Mouse (Mus musculus) left cerebral cortex, postnatal 14 days (tissue): ENCODE measurements around the gene Fam241b. TPM values are rescaled to one million over a fixed set of nuclear protein-coding genes. Genes with fewer than 3 reads are reported as not detected.

ENCODE experiments used
- DNase-seq, 2 experiments: peaks; one replicate each; pipeline ENCODE4 v3.0.0; 2021 to 2022; ENCODE audit warnings: low spot score in 2 of 2, mixed read lengths in 1 of 2
- intact Hi-C: fragments of 180-260 bp; cut with DNase I; formaldehyde crosslinking; loops from one replicate; pipeline ENCODE4 v1.15.1; 2025
- total RNA-seq, 2 experiments: library from RNA; stranded (reverse); gene quantifications; 2 replicates each; pipeline ENCODE4 v1.2.3; 2021

Fam241b gene
- total RNA-seq, 2 experiments from 2014 or later = 51.0 to 60.4 TPM

- intact Hi-C loops = no loop called here
- DNase-seq = no peak
These were observed 6.6 kb downstream of the Fam241b start for GRCm38 (mm10) chr10:62137150-62137549.

GRCm38 (mm10) chr10:62135696-62136470 lies 7.8 kb downstream of the Fam241b start:
- intact Hi-C loops = no loop called here
- DNase-seq = no peak

- intact Hi-C loops = loop anchor here (5.0 kb wide), 1 partner anchor 40 kb away; no protein-coding TSS in a partner anchor
- DNase-seq = no peak
These were observed 10.9 kb downstream of the Fam241b start, which contains the start of gene Neurog3 for GRCm38 (mm10) chr10:62132691-62133281. Gene Neurog3, plus strand, starts transcription at chr10:62133090.

- intact Hi-C loops = no loop called here
- DNase-seq = peak; percentile 54 to 72
These were observed 15.3 kb downstream of the Fam241b start for GRCm38 (mm10) chr10:62128316-62128951.

GRCm38 (mm10) chr10:62127711-62128231 lies 15.9 kb downstream of the Fam241b start:
- DNase-seq = no peak
- intact Hi-C loops = no loop called here

GRCm38 (mm10) chr10:62127137-62127536 lies 16.6 kb downstream of the Fam241b start:
- no peak for DNase-seq
- intact Hi-C loops = no loop called here

GRCm38 (mm10) chr10:62113865-62114647 lies 29.7 kb downstream of the Fam241b start:
- intact Hi-C loops = no loop called here
- no peak for DNase-seq

GRCm38 (mm10) chr10:62111207-62111576 lies 32.5 kb downstream of the Fam241b start:
- peak; percentile 37 to 55 for DNase-seq
- intact Hi-C loops = no loop called here

GRCm38 (mm10) chr10:62110504-62111206 lies 33.1 kb downstream of the Fam241b start:
- intact Hi-C loops = no loop called here

GRCm38 (mm10) chr10:62107048-62107447 lies 36.7 kb downstream of the Fam241b start:
- intact Hi-C loops = loop anchor here (5.0 kb wide), 2 partner anchors 135 to 270 kb away; no protein-coding TSS in a partner anchor
- no peak for DNase-seq

More at GRCm38 (mm10) chr10:62110504-62111206, 33.1 kb downstream of the Fam241b start:
- DNase-seq = peak; percentile 85 to 90

GRCm38 (mm10) chr10:62104835-62105576 lies 38.7 kb downstream of the Fam241b start:
- DNase-seq = peak; percentile 79 to 83
- intact Hi-C loops = loop anchor here (1.0 to 5.0 kb wide), 4 partner anchors 78 to 268 kb away; no protein-coding TSS in a partner anchor

GRCm38 (mm10) chr10:62101504-62102439 lies 41.9 kb downstream of the Fam241b start:
- intact Hi-C loops = loop anchor here (2.0 to 5.0 kb wide), 3 partner anchors 47 to 224 kb away; no protein-coding TSS in a partner anchor
- DNase-seq = peak; percentile 88 to 97

- intact Hi-C loops = loop anchor here (5.0 kb wide), 1 partner anchor 223 kb away; no protein-coding TSS in a partner anchor
- no peak for DNase-seq
These were observed 43.8 kb downstream of the Fam241b start for GRCm38 (mm10) chr10:62099749-62100403.

- intact Hi-C loops = no loop called here
- DNase-seq = no peak
These were observed 49.3 kb downstream of the Fam241b start for GRCm38 (mm10) chr10:62094401-62094800.

- DNase-seq = no peak
- intact Hi-C loops = no loop called here
These were observed 49.8 kb downstream of the Fam241b start for GRCm38 (mm10) chr10:62093903-62094302.

GRCm38 (mm10) chr10:62089486-62089885 lies 54.2 kb downstream of the Fam241b start:
- intact Hi-C loops = no loop called here
- no peak for DNase-seq
